Mouse (Mus musculus): ENCODE results near the gene Zfp560.
"Not testable (repeated sequence)": the region's sequence is repeated elsewhere in the genome, so short reads cannot be mapped to it uniquely, and the experiment has no call there.

Gene Zfp560

GRCm38 (mm10) chr9:20384532-20385342 is at the start of gene Zfp560:
Zfp560 (minus strand) TSS chr9:20385177.
- peak; percentile 76 to 86 for DNase-seq (ENCODE audit: low spot score in 2 of 2)

- no peak for DNase-seq (ENCODE audit: low spot score in 2 of 2)
These were observed 45.0 kb upstream of the Zfp560 start for GRCm38 (mm10) chr9:20430004-20430403.

- DNase-seq (ENCODE audit: low spot score in 2 of 2), result no peak
These were observed 26.5 kb upstream of the Zfp560 start for GRCm38 (mm10) chr9:20411460-20411859.

GRCm38 (mm10) chr9:20409319-20409718 is 24.3 kb upstream of the Zfp560 start:
- no peak for DNase-seq (ENCODE audit: low spot score in 2 of 2)

GRCm38 (mm10) chr9:20385343-20385703 is 346 bp upstream of the Zfp560 start:
- no peak for DNase-seq (ENCODE audit: low spot score in 2 of 2)

GRCm38 (mm10) chr9:20383659-20384058 is 1.3 kb downstream of the Zfp560 start:
- DNase-seq (ENCODE audit: low spot score in 2 of 2), result no peak

GRCm38 (mm10) chr9:20374712-20375111 is 10.3 kb downstream of the Zfp560 start:
- no peak for DNase-seq (ENCODE audit: low spot score in 2 of 2)

- no peak for DNase-seq (ENCODE audit: low spot score in 2 of 2)
These were observed 17.7 kb downstream of the Zfp560 start for GRCm38 (mm10) chr9:20367311-20367710.

GRCm38 (mm10) chr9:20348501-20348900 is 36.5 kb downstream of the Zfp560 start:
- no peak for DNase-seq (ENCODE audit: low spot score in 2 of 2)

GRCm38 (mm10) chr9:20335994-20336393 is 49.0 kb downstream of the Zfp560 start, which contains the start of gene Olfr18:
Olfr18 (minus strand) TSS chr9:20336094.
- no peak for DNase-seq (ENCODE audit: low spot score in 2 of 2)

GRCm38 (mm10) chr9:20298232-20298631 is 86.7 kb downstream of the Zfp560 start, which contains the start of gene Olfr873:
Olfr873 (plus strand) TSS chr9:20298532.
- DNase-seq (ENCODE audit: low spot score in 2 of 2), result no peak

GRCm38 (mm10) chr9:20295562-20295961 is 89.4 kb downstream of the Zfp560 start:
- DNase-seq (ENCODE audit: low spot score in 2 of 2), result not testable (repeated sequence)
